Mouse (Mus musculus) heart, postnatal 0 days (tissue): ENCODE results near the gene Oxsr1.

Experiments
- CTCF ChIP-seq: IDR thresholded peaks from 2 replicates; pipeline ENCODE4 v1.5.1; 2016; ENCODE audit warnings: antibody characterized with exemption, control low read depth, low read depth
- EP300 ChIP-seq: IDR thresholded peaks from 2 replicates; pipeline ENCODE4 v1.6.1; 2016; ENCODE audit warnings: antibody characterized with exemption, low read depth

GRCm38 (mm10) chr9:119338350-119338749 lies 16.1 kb upstream of the Oxsr1 start:
- no peak for TF ChIP-seq EP300
- no peak for TF ChIP-seq CTCF
